Mouse (Mus musculus) B cell, adult 2 months (primary cell): ENCODE results near the gene Minos1.

ENCODE experiments used
- DNase-seq, 2 experiments: peaks; one replicate each; pipeline ENCODE4 v3.0.0; 2022

The Minos1 gene

GRCm38 (mm10) chr4:139092356-139093195, 38.3 kb downstream of the Minos1 start, which contains the start of gene Nbl1:
Gene Nbl1 (minus strand): TSS chr4:139092993.
- no peak for DNase-seq

DNA sequence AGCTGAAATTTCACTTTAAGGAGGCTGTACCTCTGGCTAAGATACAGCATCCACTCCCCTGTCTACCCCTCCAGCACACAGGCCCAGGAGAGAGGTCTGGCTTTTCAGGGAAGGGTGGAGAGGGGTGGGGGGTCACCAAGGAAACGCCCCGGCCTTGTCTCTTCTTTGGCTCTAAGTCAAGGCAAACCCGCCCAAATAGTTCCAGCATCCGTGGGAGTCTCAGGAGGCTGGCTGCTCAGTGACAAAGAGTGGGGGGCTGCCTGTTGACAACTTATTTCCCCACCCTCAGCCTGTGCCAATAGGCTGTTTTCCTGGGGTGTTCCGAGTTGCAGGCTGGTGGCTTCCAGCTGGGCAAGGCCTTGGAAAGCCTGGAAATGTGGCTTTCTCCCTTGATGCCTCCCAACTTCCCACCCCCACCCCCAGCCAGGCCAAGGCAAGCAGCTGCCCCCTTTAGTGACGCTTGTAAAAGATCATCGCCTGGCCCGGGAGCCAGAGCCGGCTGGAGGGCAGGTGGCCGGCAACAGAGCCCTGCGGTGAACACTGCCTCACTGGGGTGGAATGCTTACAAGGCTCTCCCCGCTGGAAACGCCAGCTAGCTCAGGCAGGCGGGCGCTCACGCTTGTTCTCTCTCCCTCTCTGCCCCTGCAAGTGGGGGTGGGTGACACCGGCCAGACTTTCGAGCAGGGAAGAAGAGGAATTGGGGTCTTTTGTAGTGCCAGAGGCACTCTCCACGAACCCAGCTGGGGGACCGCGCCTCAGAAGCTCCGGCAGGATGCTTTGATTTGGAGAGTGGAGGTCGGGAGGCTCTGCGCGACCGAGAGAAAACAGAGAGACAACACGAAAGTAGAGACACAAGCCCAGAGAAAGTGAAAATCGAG, 39.2 kb downstream of the Minos1 start:
- DNase-seq: peak in 1 of 2 experiments; percentile 28

DNA sequence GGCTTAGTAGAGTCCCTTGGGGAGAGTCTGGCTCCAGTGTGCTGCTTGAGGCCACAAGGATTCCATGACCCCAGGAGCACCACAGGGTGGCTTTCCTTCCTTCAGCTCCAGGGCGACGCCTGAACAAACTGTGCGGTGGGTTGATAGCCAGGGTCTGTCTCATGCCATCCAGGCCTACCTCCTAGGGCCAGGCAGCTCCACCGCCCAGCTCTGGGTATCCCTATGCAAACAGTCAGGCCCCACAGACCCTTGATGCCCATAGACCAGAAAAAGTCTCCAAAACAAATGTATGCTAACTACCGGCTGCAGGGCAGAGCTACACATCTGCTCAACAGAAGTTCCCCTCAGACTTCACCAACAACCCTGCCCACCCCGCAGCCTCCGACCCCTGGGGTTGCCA, 39.8 kb downstream of the Minos1 start:
- no peak for DNase-seq

- DNase-seq: no peak
These were observed 40.5 kb downstream of the Minos1 start for GRCm38 (mm10) chr4:139090303-139090940.

DNA sequence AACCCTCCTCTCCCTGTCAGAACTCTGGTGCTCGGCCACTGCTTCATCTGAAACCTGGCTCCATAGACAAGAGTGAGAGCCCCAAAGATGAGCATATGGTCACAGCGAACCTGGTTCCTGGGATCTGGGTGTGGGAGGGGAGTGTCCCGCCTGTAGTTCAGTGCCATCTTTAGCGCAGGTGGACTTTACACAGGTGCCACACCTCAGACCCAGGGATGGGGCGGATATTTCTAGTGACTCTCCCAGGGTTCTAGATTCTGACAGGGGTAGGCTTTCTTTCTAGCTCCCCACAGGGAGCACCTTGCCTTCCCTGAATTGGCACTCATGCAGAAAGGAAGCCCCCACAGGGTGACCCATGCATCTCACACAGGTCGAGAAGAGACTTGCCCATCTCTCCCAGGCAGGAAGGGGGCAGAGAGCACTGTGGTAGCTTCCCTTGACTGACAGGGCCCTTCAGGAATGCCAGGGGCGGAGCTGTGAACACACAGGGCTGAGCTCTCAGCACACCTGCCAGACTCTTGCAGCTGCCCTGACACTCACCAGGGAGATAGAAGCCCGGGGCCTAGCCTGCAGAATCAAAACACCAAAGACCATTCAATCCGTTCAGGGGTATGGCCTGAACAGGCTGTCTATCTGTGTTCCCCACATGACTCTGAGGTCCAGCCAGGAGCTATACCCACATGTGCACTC, 41.8 kb downstream of the Minos1 start:
- DNase-seq: no peak

GRCm38 (mm10) chr4:139086984-139087383, 43.9 kb downstream of the Minos1 start:
- peak; percentile 44 to 56 for DNase-seq

DNA sequence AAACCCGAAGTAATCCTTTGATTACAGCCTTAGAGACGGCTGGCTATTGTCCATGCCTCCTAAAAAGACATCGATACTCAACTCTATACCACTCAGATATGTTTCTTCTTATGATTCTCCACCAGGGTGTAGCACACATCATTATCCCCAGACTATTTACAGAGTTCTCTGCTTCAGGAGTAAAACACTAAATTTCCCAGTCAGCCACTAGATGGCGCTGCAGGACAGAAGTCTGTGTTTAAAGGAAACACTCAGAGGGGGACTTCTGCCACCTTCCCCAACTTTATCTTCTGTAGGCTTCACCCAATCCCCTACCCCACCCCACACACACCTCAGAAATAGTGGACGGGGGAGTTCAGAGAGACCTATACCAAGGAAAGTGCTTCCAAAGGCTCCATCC, 44.9 kb downstream of the Minos1 start:
- peak; percentile 91 for DNase-seq

- no peak for DNase-seq
These were observed 45.6 kb downstream of the Minos1 start for GRCm38 (mm10) chr4:139085337-139085736.

DNA sequence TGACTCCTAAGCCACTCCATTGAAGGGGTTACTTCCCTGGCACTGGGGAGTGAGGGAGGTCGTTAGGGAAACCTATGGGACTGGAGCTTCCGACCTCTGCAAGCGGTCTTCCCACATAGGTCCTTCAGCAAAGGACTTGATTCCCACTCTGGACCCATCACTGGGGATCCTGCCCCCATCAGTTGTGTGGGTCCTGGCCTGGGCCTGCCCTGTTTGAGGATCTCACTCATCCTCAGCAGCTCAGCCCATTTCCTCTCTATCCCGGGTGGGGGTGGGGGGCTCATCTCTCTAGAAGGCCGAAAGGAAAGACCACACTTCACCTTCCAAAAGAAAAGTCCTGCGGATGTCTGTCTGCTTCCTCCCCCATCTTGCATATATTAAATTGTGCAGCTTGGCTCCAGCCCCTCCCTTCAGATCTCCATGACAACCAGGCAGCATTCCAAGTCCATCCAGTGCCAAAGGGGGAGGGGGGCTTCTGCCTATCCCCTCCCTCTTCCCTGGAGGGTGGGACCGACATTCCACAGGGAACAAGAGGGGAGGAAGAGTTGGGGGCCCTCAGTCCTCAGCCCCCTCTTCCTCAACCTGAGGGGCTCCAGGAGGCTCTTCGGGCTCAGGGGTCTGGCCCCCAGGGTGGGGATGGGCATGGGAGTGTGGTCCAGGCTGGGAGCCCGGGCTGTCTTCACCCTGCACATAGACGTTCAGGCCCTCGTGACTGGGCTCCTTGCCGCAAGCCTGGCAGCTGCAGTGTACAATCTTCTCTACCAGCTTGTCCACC, 47.9 kb downstream of the Minos1 start:
- no peak for DNase-seq

DNA sequence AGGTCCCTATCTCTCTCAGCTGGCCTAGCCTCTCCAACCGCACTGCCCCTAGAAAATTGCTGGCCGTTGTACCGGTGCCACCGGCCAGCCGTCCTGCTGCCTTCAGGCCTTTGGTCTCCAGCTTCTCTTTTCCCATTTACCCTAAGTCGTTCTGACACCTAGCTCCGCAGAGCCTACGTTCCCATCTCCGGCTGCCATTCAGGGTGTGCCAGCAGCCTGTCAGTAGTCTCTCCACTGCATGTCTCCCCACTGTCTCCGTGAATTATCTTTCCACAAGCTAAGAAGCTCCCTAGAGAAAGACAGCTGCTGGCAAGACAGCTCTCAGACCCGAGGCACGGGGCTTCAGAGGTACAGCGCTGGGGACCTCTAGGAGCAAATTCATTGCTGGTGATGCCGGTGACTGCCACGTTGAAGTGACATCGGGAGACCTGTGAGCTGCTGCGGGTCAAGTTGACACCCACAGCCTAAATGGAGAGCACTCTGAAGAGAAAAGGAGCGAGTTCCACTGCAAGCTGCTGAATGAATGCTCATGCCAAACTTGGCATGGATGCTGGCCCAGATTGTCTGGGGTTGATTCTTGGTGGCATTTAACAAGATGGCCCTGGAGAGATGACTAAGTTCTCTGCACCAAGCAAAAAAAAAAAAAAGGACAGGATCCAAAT, 49.5 kb downstream of the Minos1 start:
- no peak for DNase-seq

DNA sequence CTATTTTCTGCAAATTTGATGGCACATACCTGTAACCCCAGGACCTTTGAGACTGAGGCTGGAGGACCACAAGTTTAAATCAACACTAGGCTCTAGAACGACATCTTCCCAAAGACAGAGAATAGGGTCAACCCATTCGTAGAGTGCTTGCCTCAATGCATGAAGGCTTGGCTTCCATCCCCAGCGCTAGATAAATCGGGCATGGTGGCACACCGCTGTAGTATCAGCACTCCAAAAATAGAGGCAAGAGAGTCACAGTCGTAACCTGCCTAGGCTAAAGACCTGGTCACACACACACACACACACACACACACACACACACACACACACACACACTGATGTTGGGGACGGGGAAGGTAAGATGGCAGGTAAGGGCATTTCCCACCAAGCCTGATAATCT, 50.7 kb downstream of the Minos1 start:
- no peak for DNase-seq

DNA sequence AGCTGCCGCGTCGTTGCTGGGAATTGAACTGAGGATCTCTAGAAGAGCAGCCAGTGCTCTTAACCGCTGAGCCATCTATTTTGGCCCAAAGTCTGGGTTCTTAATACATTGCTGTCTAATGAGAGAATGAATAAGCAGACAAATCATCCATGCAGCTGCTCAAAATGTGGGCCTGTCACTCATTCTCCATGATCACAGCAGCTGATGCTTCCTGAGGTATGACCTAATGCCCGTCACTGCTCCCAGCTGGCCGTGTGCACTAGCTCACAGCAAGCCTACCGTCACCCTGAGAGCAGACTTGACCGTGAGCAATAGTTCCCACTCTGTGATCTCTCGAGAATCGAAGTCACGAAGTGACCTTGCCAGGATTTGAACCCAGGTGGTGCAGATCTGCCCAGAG, 51.5 kb downstream of the Minos1 start:
- no peak for DNase-seq

DNA sequence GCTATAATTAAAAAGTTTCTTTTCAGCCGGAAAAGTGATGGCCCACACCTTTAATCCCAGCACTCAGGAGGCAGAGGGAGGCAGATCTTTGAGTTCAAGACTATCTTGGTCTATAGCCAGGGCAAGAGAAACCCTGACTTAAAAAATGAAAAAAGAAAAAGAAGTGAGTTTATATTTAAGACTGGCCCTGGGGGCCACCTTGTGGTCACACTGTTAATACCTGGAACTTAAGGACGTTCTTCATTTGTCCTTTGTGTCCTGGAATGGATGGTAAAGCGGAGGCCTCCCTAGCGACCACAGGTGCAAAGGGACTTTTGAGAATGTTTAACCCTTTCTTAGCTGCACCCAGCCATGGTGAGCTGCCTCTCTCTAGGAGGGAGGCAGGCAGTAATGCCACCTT, 52.2 kb downstream of the Minos1 start:
- no peak for DNase-seq

DNA sequence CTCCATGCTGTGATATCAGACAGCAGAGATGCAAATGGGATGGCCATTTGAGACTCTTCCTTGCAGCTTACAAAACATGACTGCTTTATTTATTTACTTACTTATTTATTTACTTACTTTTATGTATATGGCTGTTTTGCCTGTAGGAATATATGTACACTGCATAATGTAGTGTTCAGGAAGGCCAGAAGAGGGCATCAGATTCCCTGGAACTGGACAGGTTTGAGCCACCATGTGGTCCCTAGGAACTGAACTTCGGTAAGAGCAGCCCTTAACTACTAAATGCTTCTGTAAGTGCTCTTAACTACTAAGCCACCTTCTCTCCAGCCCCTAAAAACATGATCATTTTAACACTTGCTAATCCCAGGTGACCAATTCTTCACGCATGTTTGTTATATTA, 52.6 kb downstream of the Minos1 start:
- DNase-seq: no peak

- DNase-seq: no peak
These were observed 55.0 kb downstream of the Minos1 start for GRCm38 (mm10) chr4:139075915-139076314.

DNA sequence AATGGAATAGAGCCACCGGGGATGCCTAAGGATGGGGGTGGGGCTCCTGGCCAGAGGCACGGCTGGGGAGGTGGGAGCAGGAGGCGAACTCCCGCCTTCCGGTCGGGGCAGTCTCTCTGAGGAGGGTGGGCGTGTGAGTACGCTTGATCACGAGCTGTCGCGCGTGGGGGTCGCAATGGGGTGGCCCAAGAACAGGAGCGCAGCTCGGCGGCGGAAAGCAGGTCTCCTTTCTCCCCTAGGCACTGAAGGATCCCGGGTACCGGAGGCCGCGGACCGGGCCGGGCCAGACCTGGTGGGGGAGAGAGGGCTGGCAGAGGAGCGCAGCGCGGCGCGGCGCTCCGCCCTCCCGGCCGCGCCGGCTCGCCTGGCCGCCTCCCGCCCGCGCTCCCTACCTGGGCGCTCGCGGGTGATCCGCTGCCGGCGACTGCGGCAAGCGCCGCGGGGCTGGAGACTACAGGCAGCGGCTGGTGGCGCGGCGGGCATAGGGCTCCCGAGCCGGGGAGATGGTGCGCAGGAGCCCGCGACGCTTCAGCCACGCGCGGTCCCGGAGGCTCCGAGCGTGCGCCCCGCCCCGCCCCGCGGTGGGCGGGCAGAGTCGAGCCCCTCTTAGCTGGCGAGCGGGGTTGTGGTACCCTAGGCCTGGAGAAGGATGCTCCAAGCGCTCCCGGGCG, 55.7 kb downstream of the Minos1 start, which contains the start of gene Htr6:
Gene Htr6, minus strand, starts transcription at position 530 of the 671 bp plus-strand sequence.
- no peak for DNase-seq

- no peak for DNase-seq
These were observed 56.9 kb downstream of the Minos1 start for GRCm38 (mm10) chr4:139074060-139074459.

DNA sequence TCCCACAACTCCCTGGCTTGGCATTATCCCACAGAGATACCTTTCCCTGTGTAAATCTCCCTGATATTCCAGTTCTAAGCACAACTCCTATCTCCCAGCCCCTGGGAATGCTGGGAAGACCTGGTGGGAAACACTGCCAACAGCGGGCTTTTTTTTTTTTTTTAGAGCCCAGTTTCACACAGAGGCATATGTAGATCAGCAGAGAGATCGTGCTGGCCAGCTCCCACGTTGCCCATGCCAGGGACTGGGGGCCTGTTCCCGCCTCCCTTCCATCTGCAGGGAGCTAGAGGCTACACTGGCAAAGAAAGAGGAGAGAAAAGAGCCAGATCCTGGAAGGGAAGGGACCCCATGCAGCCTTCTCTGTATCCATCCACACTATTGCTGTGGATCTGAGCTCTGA, 62.6 kb downstream of the Minos1 start:
- DNase-seq: no peak

GRCm38 (mm10) chr4:139064831-139065230, 66.1 kb downstream of the Minos1 start:
- no peak for DNase-seq

GRCm38 (mm10) chr4:139059569-139059968, 71.3 kb downstream of the Minos1 start:
- DNase-seq: no peak

- no peak for DNase-seq
These were observed 72.9 kb downstream of the Minos1 start for GRCm38 (mm10) chr4:139058029-139058428.
